Mouse (Mus musculus) hindbrain, embryonic 16.5 days (tissue): ENCODE data around the gene Atp6v0e2. TPM values are rescaled to one million over a fixed set of nuclear protein-coding genes. Genes with fewer than 3 reads are reported as not detected.

Experiments
- ATAC-seq: fragments of 200-750 bp; cut with Nextera tagmentation; 2 replicates; pipeline ENCODE4 v1.8.0; 2017; ENCODE audit warnings: moderate TSS enrichment, moderate library complexity
- H3K27ac ChIP-seq: fragments of 300-500 bp; sonication (generic); 2 replicates; pipeline ENCODE4 v1.5.1; 2014; ENCODE audit warnings: low read depth, mild to moderate bottlenecking, control low read depth, low read length, moderate library complexity
- H3K27me3 ChIP-seq: fragments of 300-500 bp; sonication (generic); replicated peaks from 2 replicates; pipeline ENCODE4 v1.6.1; 2014; ENCODE audit warnings: low read length; ENCODE audit not compliant: control insufficient read depth, insufficient read depth
- H3K36me3 ChIP-seq: fragments of 300-500 bp; sonication (generic); 2 replicates; pipeline ENCODE4 v1.6.1; 2014; ENCODE audit warnings: mild to moderate bottlenecking, low read length, moderate library complexity, mixed read lengths; ENCODE audit not compliant: control insufficient read depth, insufficient read depth
- H3K4me1 ChIP-seq: fragments of 300-500 bp; sonication (generic); 2 replicates; pipeline ENCODE4 v1.6.1; 2014; ENCODE audit warnings: low read depth, low read length; ENCODE audit not compliant: control insufficient read depth, insufficient read depth
- H3K4me2 ChIP-seq: fragments of 300-500 bp; sonication (generic); 2 replicates; pipeline ENCODE4 v1.6.1; 2014; ENCODE audit warnings: mild to moderate bottlenecking, low read length, control low read depth, moderate library complexity
- H3K4me3 ChIP-seq: fragments of 300-500 bp; sonication (generic); 2 replicates; pipeline ENCODE4 v1.5.1; 2014; ENCODE audit warnings: mild to moderate bottlenecking, low read length, control low read depth, moderate library complexity
- H3K9ac ChIP-seq: fragments of 300-500 bp; sonication (generic); 2 replicates; pipeline ENCODE4 v1.6.1; 2014; ENCODE audit warnings: low read depth, mild to moderate bottlenecking, control low read depth, low read length, moderate library complexity
- H3K9me3 ChIP-seq: fragments of 300-500 bp; sonication (generic); 2 replicates; pipeline ENCODE4 v1.6.1; 2014; ENCODE audit warnings: mild to moderate bottlenecking, low read length, moderate library complexity; ENCODE audit not compliant: control insufficient read depth
- WGBS: fragments of 180-500 bp; shearing (Covaris S2); extraction: QIAGEN DNeasy Blood & Tissue Kit; methylation state at CpG from one replicate; pipeline ENCODE4 v1.1.7; 2014; 5-methylcytosine and 5-hydroxymethylcytosine counted together
- polyA plus RNA-seq: library from polyadenylated mRNA; unstranded; fragments of >200 nt; fragmentation: Nextera tagmentation; extraction: Ambion mirVana; gene quantifications from 2 replicates; pipeline ENCODE4 v1.2.1, GENCODE M21; 2015

Atp6v0e2 gene
- polyA plus RNA-seq, 1 experiment from 2014 or later, result 389 TPM

DNA sequence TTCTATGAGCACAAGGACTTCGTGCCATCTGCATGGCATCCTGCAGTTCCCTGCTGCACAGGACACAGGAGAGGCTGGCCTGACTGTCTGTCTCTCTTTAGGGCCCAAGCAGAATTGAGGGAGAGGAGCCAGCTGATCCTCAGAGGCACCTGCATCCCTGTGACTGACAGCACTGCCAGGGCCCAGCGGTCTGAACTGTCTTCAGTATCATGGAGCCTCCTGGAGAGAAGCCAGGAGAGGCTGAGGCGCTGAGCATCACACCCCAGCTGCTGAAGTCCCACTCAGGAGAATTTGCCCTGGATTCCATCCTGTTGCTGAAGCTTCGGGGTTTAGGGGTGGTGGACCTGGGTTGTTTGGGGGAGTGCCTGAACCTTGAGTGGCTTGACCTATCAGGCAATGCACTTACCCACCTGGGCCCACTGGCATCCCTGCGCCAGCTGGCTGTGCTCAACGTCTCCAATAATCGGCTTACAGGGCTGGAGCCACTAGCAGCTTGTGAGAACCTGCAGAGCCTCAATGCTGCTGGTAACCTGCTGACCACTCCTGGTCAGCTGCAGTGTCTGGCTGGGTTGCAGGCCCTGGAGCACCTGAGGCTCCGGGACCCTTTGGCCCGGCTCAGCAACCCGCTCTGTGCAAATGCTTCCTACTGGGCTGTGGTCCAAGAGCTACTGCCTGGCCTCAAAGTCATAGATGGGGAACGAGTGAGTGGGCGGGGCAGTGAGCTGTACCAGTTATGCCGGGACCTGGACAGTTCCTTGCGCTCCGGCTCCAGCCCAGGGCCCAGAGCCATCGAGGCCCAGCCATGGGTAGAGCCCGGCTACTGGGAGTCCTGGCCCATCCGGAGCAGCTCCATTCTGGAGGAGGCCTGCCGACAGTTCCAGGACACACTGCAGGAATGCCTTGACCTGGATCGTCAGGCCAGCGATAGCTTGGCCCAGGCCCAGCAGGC, 30.9 kb downstream of the Atp6v0e2 start:
- Histone ChIP-seq H3K36me3 (peaks cover 11% of the 10 kb centered on the region), H3K27ac (peak overlapping the region; percentile 44; the same call in 1 of the 2 replicates), H3K4me3 (no peak overlapping the region), H3K9ac (no peak overlapping the region; the same call in 1 of the 2 replicates), H3K9me3 (no peaks in the 10 kb centered on the region), H3K27me3 (no peaks in the 10 kb centered on the region), H3K4me1 (peaks cover 3% of the 10 kb centered on the region; the same call in 1 of the 2 replicates), H3K4me2 (no peak overlapping the region)
- 76% methylated on average over 21 of the region's 21 CpGs for WGBS
- peak; percentile 64 for ATAC-seq

GRCm38 (mm10) chr6:48569065-48569807, 31.8 kb downstream of the Atp6v0e2 start:
- no peak overlapping the region for H3K4me2 ChIP-seq
- ATAC-seq, result no peak
- no peaks in the 10 kb centered on the region for H3K9me3 ChIP-seq
- no peaks in the 10 kb centered on the region for H3K27me3 ChIP-seq
- 78% methylated on average over 8 of the region's 8 CpGs for WGBS
- H3K36me3 ChIP-seq, result peaks cover 11% of the 10 kb centered on the region
- peaks cover 3% of the 10 kb centered on the region; the same call in 1 of the 2 replicates for H3K4me1 ChIP-seq
- no peak overlapping the region for H3K9ac ChIP-seq
- no peak overlapping the region; the same call in 1 of the 2 replicates for H3K27ac ChIP-seq
- no peak overlapping the region for H3K4me3 ChIP-seq

GRCm38 (mm10) chr6:48572014-48572413, 34.6 kb downstream of the Atp6v0e2 start:
- Histone ChIP-seq H3K27me3 (no peaks in the 10 kb centered on the region), H3K9me3 (no peaks in the 10 kb centered on the region), H3K4me3 (no peak overlapping the region), H3K4me1 (peaks cover 3% of the 10 kb centered on the region; the same call in 1 of the 2 replicates), H3K27ac (no peak overlapping the region), H3K4me2 (no peak overlapping the region), H3K36me3 (no peaks in the 10 kb centered on the region; the same call in 1 of the 2 replicates), H3K9ac (no peak overlapping the region)
- ATAC-seq, result no peak
- WGBS, result 94% methylated on average over 5 of the region's 5 CpGs

DNA sequence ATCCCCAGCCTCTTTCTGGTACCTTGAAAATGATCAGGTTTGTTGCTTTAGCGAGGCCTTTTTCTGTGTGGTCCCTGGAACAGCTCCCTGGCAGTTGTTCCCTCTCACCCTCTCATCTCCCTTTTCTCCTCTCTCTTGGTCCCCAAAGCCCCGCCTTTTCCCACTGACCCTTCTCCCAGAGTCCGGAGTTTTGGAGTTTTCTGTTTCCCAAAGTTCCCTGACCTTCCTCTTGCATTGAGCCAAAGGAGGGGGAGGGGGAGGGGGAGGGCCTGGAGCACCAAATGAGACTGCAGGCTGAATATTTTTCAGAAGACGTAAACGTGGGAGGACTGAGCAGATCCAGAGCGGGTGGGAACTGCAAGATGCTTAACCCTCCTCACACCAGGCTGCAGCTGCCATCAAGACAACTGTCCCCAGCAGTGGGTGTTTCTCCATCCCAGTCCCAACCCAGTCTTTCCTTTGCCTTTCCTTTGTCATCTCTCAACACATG, 35.2 kb downstream of the Atp6v0e2 start, which contains the start of gene Rarres2:
Gene Rarres2 (minus strand): TSS at position 218 of the 490 bp plus-strand sequence.
- Histone ChIP-seq H3K9ac (no peak within 1 kb of the TSS), H3K27me3 (no peaks in the 10 kb centered on the region), H3K4me1 (peaks cover 3% of the 10 kb centered on the region; the same call in 1 of the 2 replicates), H3K4me2 (no peak within 1 kb of the TSS), H3K9me3 (no peaks in the 10 kb centered on the region), H3K27ac (no peak within 1 kb of the TSS), H3K4me3 (no peak within 1 kb of the TSS), H3K36me3 (no peaks in the 10 kb centered on the region; the same call in 1 of the 2 replicates)
- ATAC-seq, result no peak
- 35% methylated on average over 6 of the region's 6 CpGs for WGBS

GRCm38 (mm10) chr6:48573280-48573679, 35.9 kb downstream of the Atp6v0e2 start:
- 75% methylated on average over 10 of the region's 10 CpGs for WGBS
- Histone ChIP-seq H3K4me1 (peaks cover 3% of the 10 kb centered on the region; the same call in 1 of the 2 replicates), H3K36me3 (no peaks in the 10 kb centered on the region; the same call in 1 of the 2 replicates), H3K4me2 (no peak overlapping the region), H3K9ac (no peak overlapping the region), H3K9me3 (no peaks in the 10 kb centered on the region), H3K27me3 (no peaks in the 10 kb centered on the region), H3K27ac (no peak overlapping the region), H3K4me3 (no peak overlapping the region)
- ATAC-seq, result no peak

DNA sequence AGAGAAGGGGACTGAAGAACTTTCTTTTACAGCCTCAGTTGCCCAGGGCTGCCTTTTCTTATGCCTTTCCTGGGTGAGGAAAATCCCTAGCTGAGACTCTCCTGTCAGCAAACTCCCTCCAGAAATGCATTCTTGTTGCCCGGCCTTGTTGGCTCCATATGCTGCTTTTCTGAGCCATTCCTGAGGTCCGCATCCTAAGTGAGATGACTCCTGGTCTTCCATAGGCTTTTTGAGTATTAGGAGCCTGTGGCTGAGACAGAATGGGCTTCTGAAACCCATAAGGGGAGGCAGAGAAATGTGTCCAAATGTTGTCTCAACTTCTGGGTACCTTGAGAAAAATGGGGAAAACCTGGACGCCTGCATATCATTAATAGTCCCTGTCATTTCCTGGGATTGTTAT, 36.6 kb downstream of the Atp6v0e2 start:
- Histone ChIP-seq H3K36me3 (no peaks in the 10 kb centered on the region; the same call in 1 of the 2 replicates), H3K4me2 (no peak overlapping the region), H3K27me3 (no peaks in the 10 kb centered on the region), H3K27ac (no peak overlapping the region), H3K9ac (no peak overlapping the region), H3K9me3 (no peaks in the 10 kb centered on the region), H3K4me3 (no peak overlapping the region), H3K4me1 (no peaks in the 10 kb centered on the region)
- ATAC-seq, result no peak
- WGBS, result 83% methylated on average over 3 of the region's 3 CpGs

DNA sequence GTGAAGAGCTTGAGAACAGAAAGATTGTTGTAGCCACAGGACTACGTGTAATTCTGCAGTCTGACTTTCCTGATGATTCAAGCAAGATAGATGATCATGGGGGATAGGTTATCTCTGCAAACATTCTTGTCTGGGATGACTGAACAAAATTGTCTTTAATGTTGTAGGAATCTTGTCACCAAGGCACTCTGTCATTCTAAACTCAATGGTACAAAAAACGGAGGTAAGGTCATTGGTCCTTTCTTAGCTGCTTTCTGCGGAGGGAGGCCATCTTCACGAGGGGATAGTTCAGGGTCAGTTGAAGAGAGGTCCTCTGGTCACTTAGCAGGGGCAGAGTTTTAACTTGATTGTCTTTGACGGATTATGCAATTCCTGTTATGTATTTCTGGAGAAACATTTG, 41.3 kb downstream of the Atp6v0e2 start:
- ATAC-seq, result no peak
- no peak overlapping the region for H3K4me2 ChIP-seq
- H3K36me3 ChIP-seq, result no peaks in the 10 kb centered on the region
- no peaks in the 10 kb centered on the region for H3K4me1 ChIP-seq
- 68% methylated on average over 5 of the region's 5 CpGs for WGBS
- no peak overlapping the region for H3K9ac ChIP-seq
- no peaks in the 10 kb centered on the region for H3K27me3 ChIP-seq
- no peaks in the 10 kb centered on the region for H3K9me3 ChIP-seq
- H3K4me3 ChIP-seq, result no peak overlapping the region
- no peak overlapping the region for H3K27ac ChIP-seq

DNA sequence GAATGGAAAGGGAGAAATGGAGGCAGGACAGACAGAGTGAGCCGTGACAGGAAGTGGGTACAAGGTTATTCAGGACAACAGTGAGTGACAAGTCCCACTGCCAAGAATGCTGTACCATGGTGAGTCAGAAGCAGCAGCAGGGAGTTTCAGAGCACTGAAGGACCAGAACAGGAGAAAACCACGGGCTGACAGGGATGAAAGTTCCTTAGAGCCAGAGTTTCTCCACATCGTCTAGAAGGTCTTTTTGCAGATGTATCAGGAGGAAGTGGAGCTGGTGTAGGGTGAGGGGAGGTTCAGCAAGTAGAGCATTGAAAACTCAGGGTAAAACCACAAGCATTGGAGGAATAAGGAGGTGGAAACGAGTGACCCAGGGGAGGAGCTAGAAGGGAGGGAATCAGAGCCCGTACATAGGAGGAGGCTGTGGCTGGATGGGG, 41.8 kb downstream of the Atp6v0e2 start:
- H3K36me3 ChIP-seq, result no peaks in the 10 kb centered on the region
- H3K27me3 ChIP-seq, result no peaks in the 10 kb centered on the region
- no peak overlapping the region for H3K9ac ChIP-seq
- ATAC-seq, result no peak
- H3K4me2 ChIP-seq, result no peak overlapping the region
- 44% methylated on average over 5 of the region's 5 CpGs for WGBS
- H3K9me3 ChIP-seq, result no peaks in the 10 kb centered on the region
- H3K4me1 ChIP-seq, result no peaks in the 10 kb centered on the region
- H3K4me3 ChIP-seq, result no peak overlapping the region
- no peak overlapping the region for H3K27ac ChIP-seq
